Mouse (Mus musculus): ENCODE measurements at regions not wholly inside any gene's neighbourhood (a gene's known extent, or its start where the extent isn't known, plus 50 kb on each side); places are given as distances from the start of the nearest gene placed in this dataset.

DNA sequence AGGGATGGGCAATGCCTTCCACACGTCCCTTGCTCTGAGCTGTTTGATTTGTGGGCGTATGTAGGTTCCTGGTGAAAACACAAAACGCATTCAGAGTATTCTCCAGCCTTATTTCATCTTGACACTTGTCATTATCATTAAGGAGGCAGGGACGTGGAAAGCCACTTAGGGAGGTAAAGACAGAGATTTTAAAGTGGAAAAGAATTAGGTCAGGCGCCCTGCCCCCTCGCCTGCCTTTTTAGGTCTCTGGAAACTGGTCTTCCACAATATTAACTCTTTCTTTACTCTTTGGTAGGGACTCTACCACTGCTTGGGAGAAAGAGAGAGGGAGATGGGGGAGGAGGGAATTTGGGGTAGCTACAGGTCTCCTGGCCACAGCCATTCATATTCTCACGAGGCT is 146.6 kb downstream of the BC067074 start:
- H3K36me3 ChIP-seq (ENCODE audit: control insufficient read depth, insufficient read depth, low read length) = no peaks in the 10 kb centered on the region
- no peaks in the 10 kb centered on the region for H3K27me3 ChIP-seq (ENCODE audit: control insufficient read depth, insufficient read depth, low read length)
- TF ChIP-seq CTCF (IDR thresholded peaks at IDR 0.05; ENCODE audit: control insufficient read depth, insufficient read depth, insufficient replicate concordance, low read depth, low read length) (no peak), POLR2A (IDR thresholded peaks at IDR 0.05; ENCODE audit: control insufficient read depth, low read depth, low read length) (no peak)
- H3K4me1 ChIP-seq (ENCODE audit: control insufficient read depth, insufficient read depth, low read length) = no peaks in the 10 kb centered on the region
- no peak overlapping the region for H3K27ac ChIP-seq (ENCODE audit: control insufficient read depth, insufficient read depth, low read depth, low read length)
- H3K4me3 ChIP-seq (ENCODE audit: control insufficient read depth, low read depth, low read length) = no peak overlapping the region

GRCm38 (mm10) chr13:113438872-113439271 is 145.9 kb downstream of the BC067074 start:
- no peaks in the 10 kb centered on the region for H3K27me3 ChIP-seq (ENCODE audit: control insufficient read depth, insufficient read depth, low read length)
- H3K4me1 ChIP-seq (ENCODE audit: control insufficient read depth, insufficient read depth, low read length) = no peaks in the 10 kb centered on the region
- no peak overlapping the region for H3K4me3 ChIP-seq (ENCODE audit: control insufficient read depth, low read depth, low read length)
- H3K27ac ChIP-seq (ENCODE audit: control insufficient read depth, insufficient read depth, low read depth, low read length) = no peak overlapping the region
- TF ChIP-seq CTCF (IDR thresholded peaks at IDR 0.05; ENCODE audit: control insufficient read depth, insufficient read depth, insufficient replicate concordance, low read depth, low read length) (no peak), POLR2A (IDR thresholded peaks at IDR 0.05; ENCODE audit: control insufficient read depth, low read depth, low read length) (no peak)
- H3K36me3 ChIP-seq (ENCODE audit: control insufficient read depth, insufficient read depth, low read length) = no peaks in the 10 kb centered on the region

DNA sequence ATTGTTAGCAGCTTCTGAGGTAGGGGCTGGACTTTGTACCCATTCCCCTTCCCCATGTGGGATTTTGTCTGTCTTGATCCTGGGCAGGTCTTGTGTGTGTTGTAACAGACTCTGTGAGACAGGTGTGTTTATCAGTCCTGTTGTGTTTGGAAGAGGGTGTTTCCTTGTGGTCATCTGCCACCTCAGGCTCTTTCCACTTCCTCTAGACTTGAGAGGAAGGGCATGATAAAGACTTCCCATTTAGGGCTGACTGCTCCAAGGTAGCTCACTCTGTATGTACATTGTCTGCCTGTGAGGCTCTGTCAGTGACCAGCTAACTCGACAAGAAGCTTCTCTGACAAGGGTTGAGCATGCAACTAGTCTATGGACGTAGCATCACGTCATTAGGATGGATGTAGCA is 143.3 kb downstream of the BC067074 start:
- TF ChIP-seq POLR2A (IDR thresholded peaks at IDR 0.05; ENCODE audit: control insufficient read depth, low read depth, low read length) = no peak
- no peak for TF ChIP-seq CTCF (IDR thresholded peaks at IDR 0.05; ENCODE audit: control insufficient read depth, insufficient read depth, insufficient replicate concordance, low read depth, low read length)
- no peak overlapping the region for H3K4me3 ChIP-seq (ENCODE audit: control insufficient read depth, low read depth, low read length)
- H3K4me1 ChIP-seq (ENCODE audit: control insufficient read depth, insufficient read depth, low read length) = no peaks in the 10 kb centered on the region
- no peaks in the 10 kb centered on the region for H3K36me3 ChIP-seq (ENCODE audit: control insufficient read depth, insufficient read depth, low read length)
- H3K27me3 ChIP-seq (ENCODE audit: control insufficient read depth, insufficient read depth, low read length) = no peaks in the 10 kb centered on the region
- no peak overlapping the region for H3K27ac ChIP-seq (ENCODE audit: control insufficient read depth, insufficient read depth, low read depth, low read length)

DNA sequence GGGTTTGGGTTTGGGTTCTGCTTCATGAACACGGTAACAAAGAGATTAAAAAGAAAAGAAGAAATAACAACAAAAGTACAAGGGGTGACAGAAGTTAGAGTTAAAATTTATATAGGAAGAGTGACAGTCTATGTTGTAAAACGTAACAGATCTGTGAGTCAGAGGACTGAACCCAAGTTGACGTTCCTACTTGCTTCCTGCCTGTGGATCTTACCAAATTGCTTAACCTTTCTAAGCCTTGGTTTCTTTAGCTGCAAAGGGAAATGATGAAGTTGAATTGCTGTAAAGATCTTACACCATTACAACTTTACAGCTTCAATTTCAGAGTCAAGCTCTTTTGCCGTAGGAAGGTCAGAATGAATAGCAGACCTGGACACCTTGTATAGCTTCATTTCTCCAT is 142.2 kb downstream of the BC067074 start:
- H3K27me3 ChIP-seq (ENCODE audit: control insufficient read depth, insufficient read depth, low read length) = no peaks in the 10 kb centered on the region
- H3K36me3 ChIP-seq (ENCODE audit: control insufficient read depth, insufficient read depth, low read length) = no peaks in the 10 kb centered on the region
- no peaks in the 10 kb centered on the region for H3K4me1 ChIP-seq (ENCODE audit: control insufficient read depth, insufficient read depth, low read length)
- TF ChIP-seq POLR2A (IDR thresholded peaks at IDR 0.05; ENCODE audit: control insufficient read depth, low read depth, low read length) (no peak), CTCF (IDR thresholded peaks at IDR 0.05; ENCODE audit: control insufficient read depth, insufficient read depth, insufficient replicate concordance, low read depth, low read length) (no peak)
- H3K4me3 ChIP-seq (ENCODE audit: control insufficient read depth, low read depth, low read length) = no peak overlapping the region
- no peak overlapping the region for H3K27ac ChIP-seq (ENCODE audit: control insufficient read depth, insufficient read depth, low read depth, low read length)

GRCm38 (mm10) chr13:113433456-113433855 is 140.5 kb downstream of the BC067074 start:
- no peak for TF ChIP-seq CTCF (IDR thresholded peaks at IDR 0.05; ENCODE audit: control insufficient read depth, insufficient read depth, insufficient replicate concordance, low read depth, low read length)
- TF ChIP-seq POLR2A (IDR thresholded peaks at IDR 0.05; ENCODE audit: control insufficient read depth, low read depth, low read length) = no peak
- H3K4me1 ChIP-seq (ENCODE audit: control insufficient read depth, insufficient read depth, low read length) = no peaks in the 10 kb centered on the region
- no peaks in the 10 kb centered on the region for H3K36me3 ChIP-seq (ENCODE audit: control insufficient read depth, insufficient read depth, low read length)
- H3K27me3 ChIP-seq (ENCODE audit: control insufficient read depth, insufficient read depth, low read length) = no peaks in the 10 kb centered on the region
- H3K27ac ChIP-seq (ENCODE audit: control insufficient read depth, insufficient read depth, low read depth, low read length) = no peak overlapping the region
- no peak overlapping the region for H3K4me3 ChIP-seq (ENCODE audit: control insufficient read depth, low read depth, low read length)

- no peak overlapping the region for H3K4me3 ChIP-seq (ENCODE audit: control insufficient read depth, low read depth, low read length)
- TF ChIP-seq CTCF (IDR thresholded peaks at IDR 0.05; ENCODE audit: control insufficient read depth, insufficient read depth, insufficient replicate concordance, low read depth, low read length) (no peak), POLR2A (IDR thresholded peaks at IDR 0.05; ENCODE audit: control insufficient read depth, low read depth, low read length) (no peak)
- H3K36me3 ChIP-seq (ENCODE audit: control insufficient read depth, insufficient read depth, low read length) = no peaks in the 10 kb centered on the region
- no peak overlapping the region for H3K27ac ChIP-seq (ENCODE audit: control insufficient read depth, insufficient read depth, low read depth, low read length)
- H3K27me3 ChIP-seq (ENCODE audit: control insufficient read depth, insufficient read depth, low read length) = no peaks in the 10 kb centered on the region
- H3K4me1 ChIP-seq (ENCODE audit: control insufficient read depth, insufficient read depth, low read length) = no peaks in the 10 kb centered on the region
These were observed 136.7 kb downstream of the BC067074 start for GRCm38 (mm10) chr13:113429615-113430014.

All from testis, adult 2 months (tissue).